Mouse (Mus musculus) bone marrow, adult 2 months (tissue): ENCODE measurements at regions not wholly inside any gene's neighbourhood (a gene's known extent, or its start where the extent isn't known, plus 50 kb on each side); places are given as distances from the start of the nearest gene placed in this dataset.

Experiments used
- CTCF ChIP-seq: fragments of 200-500 bp; IDR thresholded peaks from 2 replicates; pipeline ENCODE4 v1.5.1; 2011; ENCODE audit warnings: low read length, control low read depth; ENCODE audit not compliant: control insufficient read depth, insufficient read depth
- POLR2A ChIP-seq: fragments of 200-500 bp; IDR thresholded peaks from 2 replicates; pipeline ENCODE4 v1.6.1; 2011; ENCODE audit warnings: low read depth, mild to moderate bottlenecking, control low read depth, low read length, borderline replicate concordance; ENCODE audit not compliant: control insufficient read depth

DNA sequence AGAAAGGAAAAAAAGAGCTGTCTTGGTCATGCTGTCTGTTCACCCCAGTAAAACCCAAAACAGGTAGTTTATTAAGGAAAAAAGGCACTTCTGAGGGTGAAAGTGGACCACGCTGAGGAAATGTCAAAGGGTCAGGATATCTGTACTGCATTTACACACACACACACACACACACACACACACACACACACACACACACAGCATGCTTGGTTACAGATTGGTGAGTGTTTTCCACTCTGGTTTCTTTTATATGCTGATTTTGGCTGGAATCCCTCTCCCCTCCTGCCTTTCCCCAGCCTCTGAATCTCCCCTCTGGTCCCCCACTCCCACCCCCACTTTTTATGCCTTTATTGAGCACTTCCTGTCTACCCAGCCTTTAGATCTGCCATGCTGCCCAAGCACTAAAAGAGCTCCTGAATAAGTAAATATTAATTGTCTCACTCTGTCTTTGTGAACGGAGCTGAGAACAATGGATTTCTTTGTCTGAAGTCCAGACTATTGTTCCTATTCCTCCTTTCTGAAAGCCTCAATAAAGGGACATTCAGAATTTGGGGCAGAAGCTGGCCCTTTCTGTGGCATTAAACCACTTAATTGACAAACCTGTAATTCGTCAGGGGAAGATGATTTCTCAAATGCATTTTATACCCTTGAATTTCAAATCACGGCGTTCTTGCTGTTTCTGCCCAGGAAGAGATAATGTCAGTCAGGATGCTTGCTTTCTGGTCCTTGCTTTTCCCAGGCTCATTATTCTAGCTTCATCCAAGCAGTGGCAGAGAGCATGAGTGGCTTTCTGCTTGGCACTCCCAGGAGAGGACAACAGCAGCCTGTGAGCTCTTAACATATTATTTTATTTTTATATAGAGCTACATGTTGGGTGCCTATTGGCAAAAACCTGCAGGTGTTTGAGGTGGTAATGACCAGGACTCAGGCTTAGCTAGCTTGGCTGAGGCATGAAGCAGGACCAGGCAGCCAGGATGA is 187.8 kb downstream of the Zfp619 start:
- TF ChIP-seq POLR2A: no peak
- no peak for TF ChIP-seq CTCF
